Mouse (Mus musculus) granulocyte monocyte progenitor cell, adult 5-6 weeks (primary cell): ENCODE measurements at regions not wholly inside any gene's neighbourhood (a gene's known extent, or its start where the extent isn't known, plus 50 kb on each side); places are given as distances from the start of the nearest gene placed in this dataset.
A peak's percentile ranks its signal among the peaks of the same experiment; 100 is the strongest.

Experiments
- ATAC-seq: replicated peaks from 2 replicates; pipeline ENCODE4 v1.8.0; 2016; ENCODE audit warnings: mild to moderate bottlenecking, moderate TSS enrichment, inconsistent platforms; ENCODE audit not compliant: poor library complexity, severe bottlenecking

GRCm38 (mm10) chr8:26351643-26352540, 232.6 kb downstream of the Gm45692 start:
- ATAC-seq: peak; percentile 61

GRCm38 (mm10) chr8:26352541-26353010, 233.2 kb downstream of the Gm45692 start:
- no peak for ATAC-seq

GRCm38 (mm10) chr8:26353476-26353875, 234.1 kb downstream of the Gm45692 start:
- no peak for ATAC-seq

- ATAC-seq: no peak
Measured at GRCm38 (mm10) chr8:26354516-26354915, 235.2 kb downstream of the Gm45692 start.

GRCm38 (mm10) chr8:26356801-26357200, 237.5 kb downstream of the Gm45692 start:
- ATAC-seq: no peak

- ATAC-seq: no peak
Measured at GRCm38 (mm10) chr8:26358711-26359136, 239.4 kb downstream of the Gm45692 start.

GRCm38 (mm10) chr8:26362366-26362765, 243.0 kb downstream of the Gm45692 start:
- no peak for ATAC-seq

GRCm38 (mm10) chr8:26363616-26364015, 244.3 kb downstream of the Gm45692 start:
- ATAC-seq: no peak

GRCm38 (mm10) chr8:26364637-26365036, 245.3 kb downstream of the Gm45692 start:
- no peak for ATAC-seq

- peak; percentile 73 for ATAC-seq
Measured at GRCm38 (mm10) chr8:26380668-26381067, 261.3 kb downstream of the Gm45692 start.

- peak; percentile 52 for ATAC-seq
Measured at GRCm38 (mm10) chr8:26382426-26382825, 263.1 kb downstream of the Gm45692 start.

GRCm38 (mm10) chr8:26383886-26384285, 264.6 kb downstream of the Gm45692 start:
- ATAC-seq: no peak

- ATAC-seq: no peak; the same call in 1 of the 2 replicates
Measured at GRCm38 (mm10) chr8:26384305-26384993, 265.1 kb downstream of the Gm45692 start.

GRCm38 (mm10) chr8:26384994-26385345, 265.6 kb downstream of the Gm45692 start:
- no peak for ATAC-seq

- no peak for ATAC-seq
Measured at GRCm38 (mm10) chr8:26395061-26395460, 275.7 kb downstream of the Gm45692 start.

- no peak for ATAC-seq
Measured at GRCm38 (mm10) chr8:26420002-26420401, 300.7 kb downstream of the Gm45692 start.

GRCm38 (mm10) chr8:26420536-26420935, 301.2 kb downstream of the Gm45692 start:
- no peak for ATAC-seq

- no peak for ATAC-seq
Measured at GRCm38 (mm10) chr8:26427311-26427710, 308.0 kb downstream of the Gm45692 start.

GRCm38 (mm10) chr8:26429751-26430327, 310.5 kb downstream of the Gm45692 start:
- ATAC-seq: no peak

GRCm38 (mm10) chr8:26432161-26432919, 313.0 kb downstream of the Gm45692 start:
- ATAC-seq: no peak
